Mouse (Mus musculus): ENCODE data around the gene Dmp1.

Dmp1 gene

DNA sequence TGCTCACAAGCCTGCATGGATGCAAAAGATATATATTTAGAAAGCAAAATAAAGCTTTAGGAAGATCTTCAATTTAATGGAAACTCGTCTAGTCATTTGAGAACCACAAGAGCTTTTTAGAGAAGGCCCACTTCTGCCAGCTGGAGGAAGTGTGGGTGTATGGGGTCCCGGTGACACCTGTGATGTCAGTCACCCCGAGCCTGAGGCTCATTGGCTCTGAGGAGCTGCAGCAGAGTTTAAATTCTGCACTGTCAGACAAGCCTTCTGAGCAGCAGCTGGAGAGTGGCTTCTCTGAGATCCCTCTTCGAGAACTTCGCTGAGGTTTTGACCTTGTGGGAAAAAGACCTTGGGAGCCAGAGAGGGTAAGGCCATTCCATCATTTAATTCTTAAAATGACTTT is at the start of gene Dmp1:
Gene Dmp1 (plus strand): TSS at position 263 of the 400 bp plus-strand sequence.
- ATAC-seq (ENCODE audit: insufficient number of reproducible peaks, low FRiP score, low TSS enrichment): no peak

DNA sequence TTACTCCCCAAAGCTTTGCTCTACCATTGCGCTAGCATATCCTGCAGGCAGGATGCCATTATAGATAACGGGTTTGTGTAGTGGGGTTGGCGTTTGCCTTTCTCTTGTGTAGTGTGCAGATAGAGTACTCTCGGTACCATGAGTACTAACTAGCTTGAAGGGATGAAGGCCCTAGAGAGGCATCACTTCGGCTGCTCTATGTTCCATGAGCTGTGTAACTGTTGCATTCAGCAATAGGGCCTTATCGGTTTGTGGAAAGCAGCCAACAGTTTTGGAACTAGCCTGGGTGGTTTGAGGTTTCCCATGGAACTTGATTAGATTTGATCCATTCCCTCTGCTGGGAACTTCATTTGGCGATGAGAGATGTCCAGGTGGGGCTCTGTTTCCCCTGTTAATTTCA is 44.7 kb upstream of the Dmp1 start:
- ATAC-seq (ENCODE audit: insufficient number of reproducible peaks, low FRiP score, low TSS enrichment): no peak

DNA sequence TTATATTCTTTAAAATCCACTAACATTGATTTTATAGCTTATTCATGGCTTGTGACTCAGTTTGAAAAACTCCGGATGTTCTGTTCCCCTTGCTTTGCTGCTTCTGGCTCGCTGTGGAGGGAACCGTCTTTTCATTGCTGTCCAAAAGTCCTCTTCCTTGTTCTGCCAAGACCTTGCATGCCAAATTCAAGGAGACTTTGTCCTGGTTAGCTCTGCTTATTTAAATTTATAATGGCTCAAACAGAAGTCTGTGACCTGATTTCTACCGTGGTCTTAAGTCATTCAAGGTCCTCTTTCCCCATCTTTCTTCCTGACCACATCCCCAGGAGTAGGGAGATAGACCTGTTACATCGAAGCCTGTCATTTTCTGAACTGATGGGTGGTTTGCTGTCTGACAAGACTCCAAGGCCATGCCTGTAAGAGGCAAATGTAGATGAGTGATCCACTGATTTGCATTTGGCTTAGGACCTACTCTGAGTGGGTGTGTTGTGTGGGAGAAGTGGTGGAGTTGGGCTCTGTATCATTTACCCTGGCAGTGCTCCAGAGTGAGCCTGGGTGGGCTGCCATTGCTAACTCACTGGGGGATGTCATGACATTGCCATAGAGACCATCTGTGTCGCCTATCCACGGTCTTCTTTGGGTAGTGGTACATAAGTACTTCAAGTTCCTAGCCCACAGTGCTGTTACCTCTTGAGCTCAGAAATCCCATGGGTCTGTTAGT is 43.9 kb upstream of the Dmp1 start:
- ATAC-seq (ENCODE audit: insufficient number of reproducible peaks, low FRiP score, low TSS enrichment): no peak

DNA sequence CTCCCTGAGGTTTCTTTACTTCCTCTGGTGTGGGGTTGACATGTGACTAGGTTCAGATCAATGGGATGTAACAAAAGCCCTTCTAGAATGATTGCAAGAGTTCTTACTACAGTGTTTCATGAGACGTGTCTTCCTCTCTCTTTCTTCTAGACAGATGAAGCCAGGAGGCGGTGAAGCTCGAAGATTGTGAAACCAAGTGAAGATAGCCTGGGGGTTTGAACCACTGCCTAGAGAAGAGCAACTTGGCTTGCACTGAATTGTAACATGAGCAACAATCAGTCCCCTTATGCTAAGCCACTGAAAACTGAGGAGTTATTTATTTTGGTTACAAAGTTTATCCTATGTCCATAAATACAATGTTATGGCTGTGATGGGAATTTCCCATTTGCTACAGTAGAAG is 41.8 kb upstream of the Dmp1 start:
- no peak for ATAC-seq (ENCODE audit: insufficient number of reproducible peaks, low FRiP score, low TSS enrichment)

DNA sequence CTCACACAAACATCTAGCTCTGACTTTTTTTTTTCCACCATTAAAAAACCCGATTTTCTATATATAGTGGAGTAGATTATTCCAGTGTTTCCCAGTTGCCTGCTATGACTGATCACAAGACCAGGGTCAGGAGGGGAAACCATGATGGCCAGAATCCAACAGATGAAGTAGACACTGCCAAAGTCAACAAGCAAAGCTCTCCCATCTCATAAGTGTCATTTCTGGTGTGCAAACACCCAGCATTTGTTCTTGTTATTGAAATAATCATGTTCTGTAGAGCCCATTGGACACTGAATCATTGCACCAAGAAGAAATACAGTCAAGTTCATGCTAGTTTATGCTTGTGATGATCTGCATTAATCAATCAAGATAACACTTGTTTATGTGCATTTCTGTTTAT is 41.0 kb upstream of the Dmp1 start:
- no peak for ATAC-seq (ENCODE audit: insufficient number of reproducible peaks, low FRiP score, low TSS enrichment)

DNA sequence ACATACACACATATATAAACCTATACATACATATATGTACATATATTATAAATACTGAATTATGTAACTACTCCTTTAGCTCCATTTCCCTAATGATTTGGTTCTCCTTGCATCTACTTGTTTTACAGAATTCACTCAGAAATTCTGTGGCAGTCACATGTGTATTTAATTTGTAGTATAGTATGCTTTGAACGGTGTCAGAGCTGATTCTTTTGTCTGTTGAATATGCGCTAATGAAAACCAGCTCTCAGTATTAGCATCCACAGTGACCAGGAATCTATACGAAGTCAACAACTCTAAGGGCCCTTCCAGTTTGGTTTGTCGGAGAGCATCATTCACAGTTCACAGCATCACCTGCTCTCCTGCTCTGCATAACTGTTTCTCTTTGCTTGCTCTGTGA is 38.9 kb upstream of the Dmp1 start:
- no peak for ATAC-seq (ENCODE audit: insufficient number of reproducible peaks, low FRiP score, low TSS enrichment)

DNA sequence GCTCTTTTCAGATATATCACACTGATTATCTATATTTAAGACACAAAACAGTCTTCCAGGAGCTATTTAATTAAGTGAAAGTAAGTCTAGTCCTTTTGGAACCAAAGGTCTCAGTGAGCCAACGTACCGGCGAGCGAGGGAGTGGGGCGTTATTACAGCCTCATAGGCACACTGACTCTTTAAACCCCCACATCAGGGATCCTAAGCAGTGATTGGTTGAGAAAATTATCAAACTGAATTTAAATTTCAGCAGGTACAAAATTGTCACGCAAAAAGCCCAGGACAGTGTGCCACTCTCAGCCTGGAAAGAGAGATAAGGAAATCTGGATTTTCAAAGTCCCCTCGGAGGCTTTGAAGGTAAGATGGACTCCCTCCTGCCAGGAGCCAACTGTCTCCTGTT is 32.0 kb upstream of the Dmp1 start, which contains the start of gene Dspp:
Gene Dspp (plus strand): TSS at position 301 of the 400 bp plus-strand sequence.
- ATAC-seq (ENCODE audit: insufficient number of reproducible peaks, low FRiP score, low TSS enrichment): no peak

DNA sequence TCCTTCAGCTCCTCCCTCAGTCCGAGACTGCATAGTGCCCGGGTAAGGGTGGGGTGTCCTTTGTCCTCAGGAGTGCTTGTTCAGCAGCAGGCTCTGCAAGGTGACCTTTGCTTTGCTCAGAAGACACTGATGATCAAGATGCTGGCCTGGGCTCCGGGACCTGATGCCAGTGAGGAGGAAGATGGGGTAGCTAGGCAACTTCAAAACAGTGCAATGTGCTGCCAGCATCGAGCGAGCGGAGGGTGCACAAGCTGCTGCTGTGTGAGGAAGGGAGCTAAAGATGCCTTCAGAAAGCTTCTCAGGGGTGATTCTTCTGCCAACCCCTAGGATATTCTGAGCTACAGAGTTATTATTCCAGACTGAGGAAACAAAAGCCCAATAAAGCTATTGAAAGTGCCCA is 29.3 kb upstream of the Dmp1 start:
- ATAC-seq (ENCODE audit: insufficient number of reproducible peaks, low FRiP score, low TSS enrichment): no peak

DNA sequence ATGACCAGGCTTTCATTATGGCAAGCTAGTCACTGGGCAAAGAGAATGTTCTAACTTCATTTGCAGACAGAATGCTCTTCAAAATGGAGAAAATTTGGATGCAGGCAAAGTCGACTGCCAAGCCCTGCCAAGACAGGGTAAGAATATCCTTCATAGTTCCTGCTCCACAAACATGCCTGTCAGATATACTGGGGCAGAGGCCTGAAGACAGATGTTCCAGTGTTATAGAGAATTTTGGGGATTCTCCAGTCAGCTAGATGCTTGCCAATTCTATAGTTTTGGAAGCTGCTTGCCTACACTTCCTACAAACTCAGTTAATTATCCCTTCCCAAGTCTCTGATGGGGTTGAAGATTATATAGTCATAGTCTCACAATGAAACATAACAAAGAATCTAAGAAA is 18.7 kb upstream of the Dmp1 start:
- no peak for ATAC-seq (ENCODE audit: insufficient number of reproducible peaks, low FRiP score, low TSS enrichment)

DNA sequence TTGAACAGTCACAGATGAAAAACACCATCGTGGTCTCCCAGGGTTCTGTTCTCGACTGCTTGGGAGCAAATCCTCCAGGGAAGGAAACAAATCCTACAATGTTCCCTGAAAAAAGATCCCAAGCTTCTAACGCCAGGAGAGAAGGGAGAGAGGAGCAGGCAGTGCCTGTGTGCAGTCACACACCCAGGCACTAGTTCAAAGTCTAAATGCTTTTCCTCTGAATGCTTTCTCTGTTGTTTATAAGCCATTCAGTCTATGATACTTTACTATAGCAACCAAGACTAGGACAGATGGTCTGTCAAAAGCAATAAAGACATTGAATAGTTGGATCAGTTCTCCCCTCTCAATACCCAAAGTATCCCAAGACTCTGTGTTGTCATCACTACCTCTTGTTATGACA is 15.1 kb upstream of the Dmp1 start:
- ATAC-seq (ENCODE audit: insufficient number of reproducible peaks, low FRiP score, low TSS enrichment): no peak

DNA sequence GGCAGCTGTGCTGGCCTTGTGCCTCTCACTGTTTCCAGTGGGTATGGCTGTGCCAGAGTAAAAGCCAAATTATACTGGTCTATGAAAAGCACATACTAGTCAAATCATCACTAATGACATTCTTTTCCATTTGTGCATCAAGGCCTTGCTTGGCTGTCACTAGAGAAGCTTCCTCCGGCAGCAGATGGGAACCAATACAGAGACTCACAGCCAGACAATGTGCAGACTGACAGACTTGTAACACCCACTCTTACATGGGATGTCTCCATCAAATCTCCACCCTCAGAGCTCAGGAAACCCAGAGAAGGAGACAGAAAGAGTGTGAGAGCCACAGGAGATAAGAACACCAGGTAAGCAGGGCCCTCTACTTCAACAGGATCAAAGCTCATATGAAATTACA is 7.3 kb upstream of the Dmp1 start:
- ATAC-seq (ENCODE audit: insufficient number of reproducible peaks, low FRiP score, low TSS enrichment): no peak

DNA sequence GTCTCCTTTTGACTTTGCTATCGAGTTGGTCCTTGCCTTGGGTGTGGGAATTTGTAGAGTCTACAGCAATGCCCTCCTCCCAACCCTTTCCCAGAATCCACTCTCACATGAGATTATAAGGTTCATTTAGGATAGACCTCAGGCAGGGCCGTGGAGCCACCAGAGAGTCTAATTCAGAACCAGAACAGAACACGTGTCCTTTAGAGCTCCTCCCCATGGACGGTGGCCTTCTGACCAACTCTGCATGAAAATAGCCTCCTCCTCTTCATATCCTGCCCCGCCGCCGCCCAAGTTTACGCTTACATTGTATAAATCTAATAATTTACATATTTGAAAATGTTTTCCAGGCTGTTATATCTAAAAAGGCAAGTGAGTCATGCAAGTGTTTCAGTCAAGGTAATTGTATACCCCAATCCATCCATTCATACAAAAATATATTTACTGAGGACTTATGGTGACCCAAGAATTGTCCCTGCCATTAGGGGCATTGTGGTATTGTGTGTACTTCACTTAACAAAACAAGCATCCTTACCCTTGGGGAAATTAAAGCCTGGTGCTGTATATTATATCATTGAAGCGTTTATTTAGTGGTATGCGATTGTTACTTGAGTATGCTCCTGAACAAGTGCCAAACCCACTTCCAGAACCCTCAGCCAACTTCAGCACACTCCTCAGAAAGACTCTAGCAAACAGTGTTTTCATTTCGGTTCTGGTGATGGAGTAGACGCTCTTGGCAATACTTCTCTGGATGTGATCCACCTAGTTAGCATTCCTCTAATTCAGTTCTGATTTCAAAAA is 1.1 kb upstream of the Dmp1 start:
- ATAC-seq (ENCODE audit: insufficient number of reproducible peaks, low FRiP score, low TSS enrichment): no peak

DNA sequence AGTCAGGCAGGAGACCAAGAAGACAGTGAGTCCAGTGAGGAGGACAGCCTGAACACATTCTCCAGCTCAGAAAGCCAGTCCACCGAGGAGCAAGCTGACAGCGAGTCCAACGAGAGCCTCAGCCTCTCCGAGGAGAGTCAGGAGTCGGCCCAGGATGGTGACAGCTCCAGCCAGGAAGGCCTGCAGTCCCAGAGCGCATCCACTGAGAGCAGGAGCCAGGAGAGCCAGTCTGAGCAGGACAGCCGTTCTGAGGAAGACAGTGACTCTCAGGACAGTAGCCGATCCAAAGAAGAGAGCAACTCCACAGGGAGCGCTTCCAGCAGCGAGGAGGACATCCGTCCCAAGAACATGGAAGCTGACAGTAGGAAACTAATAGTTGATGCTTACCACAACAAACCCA is 10.1 kb downstream of the Dmp1 start:
- no peak for ATAC-seq (ENCODE audit: insufficient number of reproducible peaks, low FRiP score, low TSS enrichment)

DNA sequence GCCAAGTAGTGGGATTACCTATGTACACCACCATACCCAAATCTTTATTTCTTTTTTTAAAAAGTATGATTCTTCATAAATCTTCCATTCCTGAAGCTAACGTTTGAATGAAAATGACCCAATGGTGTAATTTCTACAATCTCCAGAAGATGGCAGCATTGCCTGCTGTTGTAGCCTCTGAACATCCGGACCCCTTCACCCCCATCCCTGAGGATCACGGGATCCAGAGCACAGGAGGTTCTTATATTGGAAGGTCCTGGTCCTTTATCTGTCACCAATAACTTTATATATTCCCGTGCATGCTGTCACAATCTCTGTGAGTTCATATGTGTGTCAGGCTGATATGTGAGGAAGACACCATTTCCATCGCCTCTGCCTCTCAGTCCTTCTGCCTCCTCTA is 16.5 kb downstream of the Dmp1 start:
- ATAC-seq (ENCODE audit: insufficient number of reproducible peaks, low FRiP score, low TSS enrichment): no peak

DNA sequence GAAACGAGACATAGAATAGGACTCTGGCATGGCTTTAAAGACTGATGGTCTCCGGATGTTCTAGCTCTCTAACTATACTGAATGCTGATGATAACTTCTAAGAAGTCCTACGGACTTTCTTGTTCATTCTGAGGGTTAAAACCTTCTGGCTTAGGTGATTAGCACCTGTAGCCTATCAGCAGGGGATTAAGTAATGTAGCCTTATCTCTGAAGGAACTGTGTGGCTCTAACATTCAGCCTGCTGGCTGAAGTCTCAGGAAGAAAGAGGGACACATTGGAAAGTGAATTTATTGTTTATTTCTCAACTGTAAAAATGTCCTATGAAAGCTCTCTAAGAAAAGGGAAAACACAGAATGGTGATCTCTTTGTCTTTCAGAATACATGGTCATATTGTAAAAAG is 21.9 kb downstream of the Dmp1 start:
- ATAC-seq (ENCODE audit: insufficient number of reproducible peaks, low FRiP score, low TSS enrichment): no peak

DNA sequence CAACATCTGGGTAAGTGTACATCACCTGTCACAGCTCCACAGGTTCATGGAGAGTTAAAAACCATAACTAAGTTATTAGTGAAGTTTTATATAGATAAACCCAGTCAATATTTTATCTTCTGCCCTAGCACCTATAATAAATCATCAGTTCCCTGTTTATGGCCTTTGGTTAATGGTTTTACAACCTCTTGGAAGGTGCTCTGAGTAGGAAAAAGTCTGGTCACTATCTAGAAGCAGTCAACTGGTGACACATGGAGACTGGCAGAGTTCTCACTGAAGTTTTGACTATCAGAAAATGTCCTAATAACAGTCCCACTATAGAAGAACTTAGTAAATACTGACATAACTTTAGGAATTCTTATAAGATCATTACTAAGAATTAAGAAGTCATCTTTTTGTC is 22.3 kb downstream of the Dmp1 start:
- ATAC-seq (ENCODE audit: insufficient number of reproducible peaks, low FRiP score, low TSS enrichment): no peak

DNA sequence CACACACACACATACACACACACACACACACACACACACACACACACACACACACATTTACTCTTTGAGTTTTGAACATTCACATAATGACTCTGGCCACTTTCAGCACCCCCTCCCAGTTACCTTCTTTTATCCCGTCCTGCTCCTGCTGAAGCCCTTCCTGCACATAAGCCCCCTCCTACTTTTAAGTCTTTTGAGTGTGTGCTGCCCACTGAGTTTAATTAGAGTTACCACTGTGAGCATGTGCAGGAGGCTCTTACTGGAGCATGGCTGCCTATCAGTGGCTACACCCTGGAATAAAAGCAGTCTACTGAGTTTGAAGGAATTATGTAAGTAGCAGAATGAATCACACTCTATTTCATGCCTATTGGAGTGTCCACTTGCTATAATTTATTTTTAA is 26.1 kb downstream of the Dmp1 start:
- no peak for ATAC-seq (ENCODE audit: insufficient number of reproducible peaks, low FRiP score, low TSS enrichment)

DNA sequence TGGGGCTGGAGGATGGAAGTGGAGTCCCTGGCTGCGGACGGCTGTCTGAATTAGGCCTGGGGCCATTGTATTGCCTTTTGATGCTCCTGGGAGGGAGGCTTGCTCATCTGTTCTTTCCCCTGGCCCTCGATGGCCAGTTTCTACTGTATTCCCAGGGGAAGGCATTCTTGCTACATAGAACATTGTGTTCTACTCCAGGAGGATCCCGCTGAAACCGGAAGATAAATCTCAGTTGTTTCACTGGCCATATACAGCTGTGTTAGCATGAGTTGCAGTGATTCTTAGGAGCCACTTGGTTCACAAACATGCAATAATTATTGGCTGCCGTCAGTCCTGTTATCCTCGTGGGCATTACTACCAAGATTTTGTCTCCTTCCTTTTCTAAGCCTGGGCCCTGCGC is 34.3 kb downstream of the Dmp1 start:
- ATAC-seq (ENCODE audit: insufficient number of reproducible peaks, low FRiP score, low TSS enrichment): no peak

DNA sequence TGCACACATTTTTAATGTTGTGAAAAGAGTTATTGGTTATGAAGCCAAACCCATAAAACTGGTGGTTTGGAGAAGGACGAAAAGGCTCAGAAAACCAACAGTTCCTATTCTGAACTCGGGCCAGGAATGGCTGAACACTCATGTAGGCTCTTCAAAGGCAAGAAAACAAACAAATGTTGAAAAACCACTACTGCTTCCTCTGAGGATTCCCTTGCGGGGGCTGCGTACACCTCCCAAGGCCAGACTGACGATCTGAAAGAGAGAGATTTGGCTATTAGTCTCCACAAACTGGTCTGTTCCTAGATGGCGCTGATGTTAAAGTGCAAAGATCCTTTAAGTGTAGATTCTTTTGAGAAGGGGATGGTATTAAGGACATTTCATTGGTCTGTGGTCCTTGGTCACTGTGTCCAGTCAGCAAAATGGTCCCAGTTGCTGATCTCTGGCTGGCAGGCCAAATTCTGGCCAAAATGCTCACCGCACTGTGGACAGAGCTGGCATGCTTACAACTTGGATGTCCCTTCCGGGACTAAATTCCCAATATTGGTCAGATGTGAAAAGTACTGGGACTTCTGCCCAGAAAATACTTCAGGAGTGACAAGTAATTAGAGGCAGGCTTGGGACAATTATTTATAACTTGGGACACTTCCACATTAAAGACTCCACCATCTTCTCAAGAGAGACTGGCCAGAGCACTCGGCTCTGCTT is 37.4 kb downstream of the Dmp1 start:
- ATAC-seq (ENCODE audit: insufficient number of reproducible peaks, low FRiP score, low TSS enrichment): no peak

DNA sequence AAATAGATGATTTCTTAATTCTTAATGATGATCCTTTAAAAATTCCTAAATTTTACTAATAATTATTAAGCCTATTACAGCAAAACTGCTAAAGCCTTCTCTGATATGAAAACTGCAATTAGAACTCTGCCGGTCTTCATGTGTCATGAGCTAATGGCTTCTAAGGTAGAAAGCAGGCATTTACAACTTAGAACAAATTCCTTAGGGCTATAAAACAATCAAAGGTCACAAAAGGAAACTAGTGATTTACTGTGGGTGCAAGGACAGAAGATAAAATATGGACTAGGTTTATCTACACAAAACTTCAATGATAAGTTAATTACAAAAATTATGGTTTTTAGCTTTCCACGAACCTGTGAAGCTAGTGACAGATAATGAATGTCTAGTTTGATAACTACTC is 41.8 kb downstream of the Dmp1 start:
- ATAC-seq (ENCODE audit: insufficient number of reproducible peaks, low FRiP score, low TSS enrichment): no peak

DNA sequence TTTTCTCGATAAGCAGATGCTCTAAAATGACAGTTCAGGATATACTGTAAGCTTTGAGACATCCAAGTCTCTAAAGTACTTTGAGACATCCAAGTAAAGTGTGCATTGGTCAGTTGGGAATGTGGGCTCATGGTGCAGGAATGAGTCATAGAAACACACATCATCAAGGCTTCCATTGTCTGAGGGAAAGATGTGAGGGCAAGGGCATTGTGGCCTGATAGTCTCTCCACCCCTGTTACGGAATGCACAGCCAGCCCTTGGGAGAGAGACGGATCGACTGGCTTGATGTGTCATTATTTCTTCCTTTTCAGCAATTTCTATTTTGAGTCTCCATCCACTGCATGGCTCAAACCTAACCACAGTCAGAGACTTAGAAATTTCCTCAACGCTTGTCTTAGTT is 49.4 kb downstream of the Dmp1 start:
- no peak for ATAC-seq (ENCODE audit: insufficient number of reproducible peaks, low FRiP score, low TSS enrichment)

All from cerebellum, adult (tissue).